Mouse (Mus musculus) Muller cell, postnatal 12 days (primary cell): ENCODE results near the gene Vps35.

Experiments
- DNase-seq: peaks from one replicate; pipeline ENCODE4 v3.0.0-alpha.2; 2015; ENCODE audit errors: inconsistent ontology term

Vps35 gene

GRCm38 (mm10) chr8:85299434-85300077, at the start of gene Vps35, which contains the start of gene Orc6:
Vps35 (minus strand) TSS chr8:85299802.
Orc6 (plus strand) TSS chr8:85299632.
- peak; percentile 98 for DNase-seq

GRCm38 (mm10) chr8:85339871-85340573, 40.4 kb upstream of the Vps35 start:
- peak; percentile 11 for DNase-seq

GRCm38 (mm10) chr8:85337681-85338080, 38.1 kb upstream of the Vps35 start:
- DNase-seq, result peak; percentile 58

- DNase-seq, result no peak
These were observed 36.8 kb upstream of the Vps35 start for GRCm38 (mm10) chr8:85336211-85336933.

- DNase-seq, result no peak
These were observed 35.5 kb upstream of the Vps35 start for GRCm38 (mm10) chr8:85335105-85335504.

GRCm38 (mm10) chr8:85329506-85329905, 29.9 kb upstream of the Vps35 start:
- peak; percentile 90 for DNase-seq

- no peak for DNase-seq
These were observed 27.4 kb upstream of the Vps35 start for GRCm38 (mm10) chr8:85327036-85327435.

GRCm38 (mm10) chr8:85323084-85323483, 23.5 kb upstream of the Vps35 start:
- no peak for DNase-seq

GRCm38 (mm10) chr8:85321981-85322380, 22.4 kb upstream of the Vps35 start:
- no peak for DNase-seq

- no peak for DNase-seq
These were observed 18.9 kb upstream of the Vps35 start for GRCm38 (mm10) chr8:85318534-85318933.

- no peak for DNase-seq
These were observed 13.4 kb upstream of the Vps35 start for GRCm38 (mm10) chr8:85313036-85313435.

- peak; percentile 10 for DNase-seq
These were observed 12.1 kb upstream of the Vps35 start for GRCm38 (mm10) chr8:85311743-85312142.

- DNase-seq, result no peak
These were observed 9.0 kb upstream of the Vps35 start for GRCm38 (mm10) chr8:85308564-85308963.

- no peak for DNase-seq
These were observed 3.9 kb upstream of the Vps35 start for GRCm38 (mm10) chr8:85303531-85303930.

GRCm38 (mm10) chr8:85302931-85303330, 3.3 kb upstream of the Vps35 start:
- no peak for DNase-seq

- peak; percentile 29 for DNase-seq
These were observed 2.3 kb upstream of the Vps35 start for GRCm38 (mm10) chr8:85301941-85302340.

- DNase-seq, result peak; percentile 19
These were observed 785 bp downstream of the Vps35 start for GRCm38 (mm10) chr8:85298600-85299433.

- DNase-seq, result no peak
These were observed 12.8 kb downstream of the Vps35 start for GRCm38 (mm10) chr8:85286846-85287245.

- DNase-seq, result no peak
These were observed 72.3 kb downstream of the Vps35 start for GRCm38 (mm10) chr8:85227297-85227696.

GRCm38 (mm10) chr8:85225688-85226087, 73.9 kb downstream of the Vps35 start, which contains the start of gene Olfr371:
Olfr371 (plus strand) TSS chr8:85225988.
- no peak for DNase-seq

GRCm38 (mm10) chr8:85220992-85221391, 78.6 kb downstream of the Vps35 start:
- no peak for DNase-seq

GRCm38 (mm10) chr8:85220220-85220619, 79.4 kb downstream of the Vps35 start:
- DNase-seq, result no peak
